Mouse (Mus musculus): ENCODE results near the gene Il7r. TPM values are rescaled to one million over a fixed set of nuclear protein-coding genes. Genes with fewer than 3 reads are reported as not detected.
A peak's percentile ranks its signal among the peaks of the same experiment; 100 is the strongest.
"Not testable (repeated sequence)": the region's sequence is repeated elsewhere in the genome, so short reads cannot be mapped to it uniquely, and the experiment has no call there.

Gene Il7r
- total RNA-seq (2017): 6.6 to 7.9 TPM (median 7.5 TPM) in 3 replicates

- ATAC-seq (replicated peaks; ENCODE audit: insufficient number of reproducible peaks, low FRiP score, low TSS enrichment, poor library complexity, severe bottlenecking): no peak
These were observed at the start of gene Il7r for GRCm38 (mm10) chr15:9530076-9530475. Gene Il7r, minus strand, starts transcription at chr15:9530176.

- no peak for ATAC-seq (replicated peaks; ENCODE audit: insufficient number of reproducible peaks, low FRiP score, low TSS enrichment, poor library complexity, severe bottlenecking)
These were observed 47.3 kb upstream of the Il7r start for GRCm38 (mm10) chr15:9577303-9577702.

- ATAC-seq (replicated peaks; ENCODE audit: insufficient number of reproducible peaks, low FRiP score, low TSS enrichment, poor library complexity, severe bottlenecking): 0 out of 2 replicates have a peak, but pooled peaks have one; percentile 9
These were observed 44.8 kb upstream of the Il7r start for GRCm38 (mm10) chr15:9574796-9575195.

- no peak for ATAC-seq (replicated peaks; ENCODE audit: insufficient number of reproducible peaks, low FRiP score, low TSS enrichment, poor library complexity, severe bottlenecking)
These were observed 43.4 kb upstream of the Il7r start for GRCm38 (mm10) chr15:9573361-9573760.

- ATAC-seq (replicated peaks; ENCODE audit: insufficient number of reproducible peaks, low FRiP score, low TSS enrichment, poor library complexity, severe bottlenecking): no peak
These were observed 42.7 kb upstream of the Il7r start for GRCm38 (mm10) chr15:9572664-9573063.

- ATAC-seq (replicated peaks; ENCODE audit: insufficient number of reproducible peaks, low FRiP score, low TSS enrichment, poor library complexity, severe bottlenecking): no peak
These were observed 41.9 kb upstream of the Il7r start for GRCm38 (mm10) chr15:9571896-9572295.

GRCm38 (mm10) chr15:9567316-9567715, 37.3 kb upstream of the Il7r start:
- no peak for ATAC-seq (replicated peaks; ENCODE audit: insufficient number of reproducible peaks, low FRiP score, low TSS enrichment, poor library complexity, severe bottlenecking)

GRCm38 (mm10) chr15:9565396-9565795, 35.4 kb upstream of the Il7r start:
- ATAC-seq (replicated peaks; ENCODE audit: insufficient number of reproducible peaks, low FRiP score, low TSS enrichment, poor library complexity, severe bottlenecking): no peak

- no peak for ATAC-seq (replicated peaks; ENCODE audit: insufficient number of reproducible peaks, low FRiP score, low TSS enrichment, poor library complexity, severe bottlenecking)
These were observed 34.2 kb upstream of the Il7r start for GRCm38 (mm10) chr15:9564156-9564555.

- not testable (repeated sequence) for ATAC-seq (replicated peaks; ENCODE audit: insufficient number of reproducible peaks, low FRiP score, low TSS enrichment, poor library complexity, severe bottlenecking)
These were observed 27.3 kb upstream of the Il7r start for GRCm38 (mm10) chr15:9557264-9557663.

GRCm38 (mm10) chr15:9548951-9549350, 19.0 kb upstream of the Il7r start:
- ATAC-seq (replicated peaks; ENCODE audit: insufficient number of reproducible peaks, low FRiP score, low TSS enrichment, poor library complexity, severe bottlenecking): no peak

- ATAC-seq (replicated peaks; ENCODE audit: insufficient number of reproducible peaks, low FRiP score, low TSS enrichment, poor library complexity, severe bottlenecking): no peak
These were observed 5.2 kb upstream of the Il7r start for GRCm38 (mm10) chr15:9535200-9535599.

- no peak for ATAC-seq (replicated peaks; ENCODE audit: insufficient number of reproducible peaks, low FRiP score, low TSS enrichment, poor library complexity, severe bottlenecking)
These were observed 3.5 kb upstream of the Il7r start for GRCm38 (mm10) chr15:9533356-9533902.

GRCm38 (mm10) chr15:9529646-9530045, 330 bp downstream of the Il7r start:
- peak; percentile 65 for ATAC-seq (replicated peaks; ENCODE audit: insufficient number of reproducible peaks, low FRiP score, low TSS enrichment, poor library complexity, severe bottlenecking)

- no peak for ATAC-seq (replicated peaks; ENCODE audit: insufficient number of reproducible peaks, low FRiP score, low TSS enrichment, poor library complexity, severe bottlenecking)
These were observed 1.6 kb downstream of the Il7r start for GRCm38 (mm10) chr15:9528186-9528935.

- ATAC-seq (replicated peaks; ENCODE audit: insufficient number of reproducible peaks, low FRiP score, low TSS enrichment, poor library complexity, severe bottlenecking): no peak
These were observed 3.6 kb downstream of the Il7r start for GRCm38 (mm10) chr15:9526412-9526811.

GRCm38 (mm10) chr15:9524907-9525306, 5.1 kb downstream of the Il7r start:
- ATAC-seq (replicated peaks; ENCODE audit: insufficient number of reproducible peaks, low FRiP score, low TSS enrichment, poor library complexity, severe bottlenecking): no peak

- no peak for ATAC-seq (replicated peaks; ENCODE audit: insufficient number of reproducible peaks, low FRiP score, low TSS enrichment, poor library complexity, severe bottlenecking)
These were observed 6.0 kb downstream of the Il7r start for GRCm38 (mm10) chr15:9523956-9524355.

- no peak for ATAC-seq (replicated peaks; ENCODE audit: insufficient number of reproducible peaks, low FRiP score, low TSS enrichment, poor library complexity, severe bottlenecking)
These were observed 6.9 kb downstream of the Il7r start for GRCm38 (mm10) chr15:9523059-9523458.

GRCm38 (mm10) chr15:9492077-9492476, 37.9 kb downstream of the Il7r start:
- ATAC-seq (replicated peaks; ENCODE audit: insufficient number of reproducible peaks, low FRiP score, low TSS enrichment, poor library complexity, severe bottlenecking): no peak
